Mouse (Mus musculus) heart, adult 11 months (tissue): ENCODE data around the gene Gm3676.
"Not testable (repeated sequence)": the region's sequence is repeated elsewhere in the genome, so short reads cannot be mapped to it uniquely, and the experiment has no call there.

ENCODE experiments used
- DNase-seq: peaks from one replicate; pipeline ENCODE4 v3.0.0; 2022

Gm3676 gene

GRCm38 (mm10) chr14:41646387-41646786 is at the start of gene Gm3676:
TSS of gene Gm3676 (minus strand) at chr14:41646487.
- not testable (repeated sequence) for DNase-seq

- peak; percentile 82 for DNase-seq
These were observed 1.9 kb upstream of the Gm3676 start for GRCm38 (mm10) chr14:41648176-41648575.

- peak; percentile 84 for DNase-seq
These were observed 16.1 kb downstream of the Gm3676 start for GRCm38 (mm10) chr14:41630144-41630543.

GRCm38 (mm10) chr14:41624512-41624911 is 21.8 kb downstream of the Gm3676 start, which contains the start of gene Gm3072:
TSS of gene Gm3072 (minus strand) at chr14:41624612.
- DNase-seq, result not testable (repeated sequence)

GRCm38 (mm10) chr14:41622535-41622934 is 23.8 kb downstream of the Gm3676 start:
- peak; percentile 86 for DNase-seq

GRCm38 (mm10) chr14:41610690-41611089 is 35.6 kb downstream of the Gm3676 start:
- DNase-seq, result peak; percentile 89

- peak; percentile 85 for DNase-seq
These were observed 45.4 kb downstream of the Gm3676 start for GRCm38 (mm10) chr14:41600935-41601334.
